8 mouse cellular contexts compared by ENCODE assay signal in genomic region chr11:6388726-6389413, GRCm38 (mm10). TPM values are rescaled to one million over a fixed set of nuclear protein-coding genes. Genes with fewer than 3 reads are reported as not detected.
A peak's percentile ranks its signal among the peaks of the same experiment; 100 is the strongest.
DNase-seq lines count a peak whose midpoint lies in the region; ATAC-seq and TF ChIP-seq lines count a peak whose summit lies in the region.

TSS of gene Zmiz2 (plus strand) at chr11:6389074.

- intact Hi-C loops in heart, postnatal 14 days (cut with DNase I) = no loop called here

- no peak for TF ChIP-seq CTCF in ES-Bruce4 (IDR thresholded peaks at IDR 0.05; ENCODE audit: low read depth, low read length)
- no peak for TF ChIP-seq CTCF in lung, adult 2 months (IDR thresholded peaks at IDR 0.05; ENCODE audit: insufficient read depth, low read length)

- H3K9ac ChIP-seq in ES-Bruce4 (ENCODE audit: low read depth, poor library complexity, severe bottlenecking) = peak within 1 kb of the TSS; percentile 96
- peak within 1 kb of the TSS; percentile 97 for H3K9ac ChIP-seq in forebrain, embryonic 14.5 days (ENCODE audit: low read length)

- no peaks in the 10 kb centered on the region for H3K4me1 ChIP-seq in ES-Bruce4 (ENCODE audit: control insufficient read depth, insufficient read depth, low read length)
- H3K4me1 ChIP-seq in forebrain, embryonic 14.5 days (ENCODE audit: control insufficient read depth, insufficient read depth, low read length) = peaks cover 13% of the 10 kb centered on the region
- H3K4me1 ChIP-seq in lung, adult 2 months (ENCODE audit: control insufficient read depth, insufficient read depth, low read length) = peaks cover 9% of the 10 kb centered on the region; the same call in 1 of the 2 replicates

- DNase-seq in forebrain, embryonic 14.5 days (ENCODE audit: low spot score) = peak; percentile 94
- peak; percentile 96 to 97 for DNase-seq in heart, postnatal 14 days
- peak; percentile 92 to 96 for DNase-seq in layer of hippocampus, adult 18-20 months (ENCODE audit: low spot score in 2 of 2)
- DNase-seq in lung, adult 2 months = peak; percentile 93
- DNase-seq in thymus, adult 18-20 months = peak; percentile 82 to 84

- peak within 1 kb of the TSS; percentile 72 for H3K4me2 ChIP-seq in forebrain, embryonic 14.5 days (ENCODE audit: low read length)

- H3K9me3 ChIP-seq in ES-Bruce4 (replicated peaks; ENCODE audit: control insufficient read depth, insufficient read depth, low read length, poor library complexity, severe bottlenecking) = no peaks in the 10 kb centered on the region
- H3K9me3 ChIP-seq in forebrain, embryonic 14.5 days (replicated peaks; ENCODE audit: control insufficient read depth, low read length) = no peaks in the 10 kb centered on the region

- H3K27me3 ChIP-seq in ES-Bruce4 (ENCODE audit: control insufficient read depth, insufficient read depth, low read length, poor library complexity, severe bottlenecking) = no peaks in the 10 kb centered on the region
- H3K27me3 ChIP-seq in forebrain, embryonic 14.5 days (replicated peaks; ENCODE audit: control insufficient read depth, insufficient read depth, low read length) = no peaks in the 10 kb centered on the region

- peak within 1 kb of the TSS; percentile 80 for H3K27ac ChIP-seq in ES-Bruce4 (ENCODE audit: insufficient read depth, low read length)
- H3K27ac ChIP-seq in forebrain, embryonic 14.5 days (ENCODE audit: low read depth, low read length) = peak within 1 kb of the TSS; percentile 95

- no peak for TF ChIP-seq EP300 in ES-Bruce4 (IDR thresholded peaks at IDR 0.05; ENCODE audit: insufficient read depth, low read depth, low read length)

- WGBS in forebrain, embryonic 14.5 days = 7% methylated on average over 46 of the region's 60 CpGs
- 6% methylated on average over 58 of the region's 60 CpGs for WGBS in lung, adult 2 months

- ATAC-seq in cerebellum, adult (ENCODE audit: insufficient number of reproducible peaks, low FRiP score, low TSS enrichment) = peak; percentile 96
- ATAC-seq in forebrain, embryonic 14.5 days = peak; percentile 99
- peak; percentile 77 for ATAC-seq in neutrophil, adult 5-6 weeks (ENCODE audit: extremely low read depth, insufficient number of reproducible peaks, low FRiP score, poor library complexity, severe bottlenecking)

- no peaks in the 10 kb centered on the region for H3K36me3 ChIP-seq in ES-Bruce4 (ENCODE audit: control insufficient read depth, insufficient read depth, low read length, poor library complexity, severe bottlenecking)
- H3K36me3 ChIP-seq in forebrain, embryonic 14.5 days (ENCODE audit: control insufficient read depth, insufficient read depth, low read length) = peaks cover 23% of the 10 kb centered on the region

- TF ChIP-seq POLR2A in ES-Bruce4 (IDR thresholded peaks at IDR 0.05; ENCODE audit: insufficient read depth, low read length) = peak; percentile 70
- TF ChIP-seq POLR2A in lung, adult 2 months (IDR thresholded peaks at IDR 0.05; ENCODE audit: borderline replicate concordance, extremely low read depth, low read depth, low read length) = peak; percentile 88

- H3K4me3 ChIP-seq in ES-Bruce4 (ENCODE audit: low read depth, low read length) = peak within 1 kb of the TSS; percentile 99
- peak within 1 kb of the TSS; percentile 94 for H3K4me3 ChIP-seq in forebrain, embryonic 14.5 days (ENCODE audit: low read depth, low read length)
- peak within 1 kb of the TSS; percentile 93 for H3K4me3 ChIP-seq in lung, adult 2 months (replicated peaks; ENCODE audit: extremely low read depth, low read depth, low read length)

RNA-seq across cellular contexts. Expression of gene Zmiz2, which starts in this region (rescaled TPM):
- polyA plus RNA-seq in ES-Bruce4 (2011; ENCODE audit: insufficient read depth, insufficient read length, low read depth, missing spikeins) = 51.5 and 59.4 TPM in 2 replicates
- polyA plus RNA-seq in forebrain, embryonic 14.5 days (2014; fragmentation: Nextera tagmentation; extraction: Ambion mirVana) = 28.6 and 32.6 TPM in 2 replicates
- total RNA-seq in heart, postnatal 14 days (2021) = 10 to 100 TPM; 41.1 to 42.5 TPM
- total RNA-seq in layer of hippocampus, adult 18-20 months (2021) = 100 to 1,000 TPM; 169 to 174 TPM
- 50.3 and 58.5 TPM in 2 replicates for polyA plus RNA-seq in lung, adult 2 months (2012; rRNA removed)
- total RNA-seq in neutrophil, adult 5-6 weeks (2017) = 29.6 and 32.9 TPM in 2 replicates

Comparison
In these comparisons a context has a peak if more than half of its experiments do, and no peak if none do; other contexts are left out.
1. Peak in every context shown above with its lines: DNase-seq, ATAC-seq, H3K4me3 ChIP-seq and H3K27ac ChIP-seq.